Mouse (Mus musculus): ENCODE measurements around the gene D430042O09Rik. TPM values are rescaled to one million over a fixed set of nuclear protein-coding genes. Genes with fewer than 3 reads are reported as not detected.

D430042O09Rik gene
- polyA plus RNA-seq, 1 experiment = 5.5 TPM

- Histone ChIP-seq H3K4me3 (no peak overlapping the region), H3K79me2 (ENCODE audit: control insufficient read depth, insufficient read depth) (no peaks in the 10 kb centered on the region), H3K36me3 (ENCODE audit: control insufficient read depth, insufficient read depth) (no peaks in the 10 kb centered on the region), H3K4me2 (ENCODE audit: low read depth) (no peak overlapping the region), H3ac (ENCODE audit: control insufficient read depth, insufficient read length) (no peak overlapping the region), H3K27me3 (ENCODE audit: control insufficient read depth, insufficient read depth, insufficient read length) (no peaks in the 10 kb centered on the region)
- TF ChIP-seq TCF3 (IDR thresholded peaks at IDR 0.05; ENCODE audit: insufficient read length, low read depth) (no peak), TCF12 (IDR thresholded peaks at IDR 0.05; ENCODE audit: insufficient read depth, poor library complexity, severe bottlenecking) (no peak), MYOG (IDR thresholded peaks at IDR 0.05; ENCODE audit: control insufficient read depth in 1 of 3, insufficient read depth in 1 of 3, insufficient read length in 2 of 3, low read depth in 2 of 3) (no peak), REST (IDR thresholded peaks at IDR 0.05; ENCODE audit: insufficient read depth, insufficient read length) (no peak), CEBPB (IDR thresholded peaks at IDR 0.05; ENCODE audit: insufficient read depth, poor library complexity, severe bottlenecking) (no peak), E2F4 (IDR thresholded peaks at IDR 0.05; ENCODE audit: insufficient read depth) (no peak), MAX (IDR thresholded peaks at IDR 0.05; ENCODE audit: low read depth) (no peak), SRF (IDR thresholded peaks at IDR 0.05; ENCODE audit: control insufficient read depth, insufficient read length, low read depth) (no peak), USF1 (IDR thresholded peaks at IDR 0.05; ENCODE audit: low read depth) (no peak), MYOD1 (IDR thresholded peaks at IDR 0.05; ENCODE audit: control insufficient read depth in 1 of 3, insufficient read length in 2 of 3, low read depth in 2 of 3) (no peak), POLR2A (IDR thresholded peaks at IDR 0.05; ENCODE audit: insufficient read length, low read depth) (no peak), POLR2AphosphoS2 (IDR thresholded peaks at IDR 0.05; ENCODE audit: insufficient read length, low read depth) (no peak)
These were observed 152.7 kb downstream of the D430042O09Rik start for GRCm38 (mm10) chr7:125860421-125860820.

- Histone ChIP-seq H3K4me3 (no peak overlapping the region), H3ac (ENCODE audit: control insufficient read depth, insufficient read length) (no peak overlapping the region), H3K4me2 (ENCODE audit: low read depth) (no peak overlapping the region), H3K79me2 (ENCODE audit: control insufficient read depth, insufficient read depth) (no peaks in the 10 kb centered on the region), H3K27me3 (ENCODE audit: control insufficient read depth, insufficient read depth, insufficient read length) (no peaks in the 10 kb centered on the region), H3K36me3 (ENCODE audit: control insufficient read depth, insufficient read depth) (no peaks in the 10 kb centered on the region)
- TF ChIP-seq TCF12 (IDR thresholded peaks at IDR 0.05; ENCODE audit: insufficient read depth, poor library complexity, severe bottlenecking) = no peak
- TF ChIP-seq REST (IDR thresholded peaks at IDR 0.05; ENCODE audit: insufficient read depth, insufficient read length) = no peak
- TF ChIP-seq POLR2AphosphoS2 (IDR thresholded peaks at IDR 0.05; ENCODE audit: insufficient read length, low read depth) = no peak
- TF ChIP-seq MYOG (IDR thresholded peaks at IDR 0.05; ENCODE audit: control insufficient read depth in 1 of 3, insufficient read depth in 1 of 3, insufficient read length in 2 of 3, low read depth in 2 of 3) = no peak
- no peak for TF ChIP-seq CEBPB (IDR thresholded peaks at IDR 0.05; ENCODE audit: insufficient read depth, poor library complexity, severe bottlenecking)
- no peak for TF ChIP-seq E2F4 (IDR thresholded peaks at IDR 0.05; ENCODE audit: insufficient read depth)
- TF ChIP-seq TCF3 (IDR thresholded peaks at IDR 0.05; ENCODE audit: insufficient read length, low read depth) = no peak
- no peak for TF ChIP-seq POLR2A (IDR thresholded peaks at IDR 0.05; ENCODE audit: insufficient read length, low read depth)
- TF ChIP-seq USF1 (IDR thresholded peaks at IDR 0.05; ENCODE audit: low read depth) = no peak
- no peak for TF ChIP-seq MYOD1 (IDR thresholded peaks at IDR 0.05; ENCODE audit: control insufficient read depth in 1 of 3, insufficient read length in 2 of 3, low read depth in 2 of 3)
- TF ChIP-seq SRF (IDR thresholded peaks at IDR 0.05; ENCODE audit: control insufficient read depth, insufficient read length, low read depth) = no peak
- no peak for TF ChIP-seq MAX (IDR thresholded peaks at IDR 0.05; ENCODE audit: low read depth)
These were observed 156.3 kb downstream of the D430042O09Rik start for GRCm38 (mm10) chr7:125864026-125864425.

GRCm38 (mm10) chr7:125865234-125865633 is 157.5 kb downstream of the D430042O09Rik start:
- no peaks in the 10 kb centered on the region for H3K36me3 ChIP-seq (ENCODE audit: control insufficient read depth, insufficient read depth)

GRCm38 (mm10) chr7:125868570-125868969 is 160.9 kb downstream of the D430042O09Rik start:
- Histone ChIP-seq H3K36me3 (ENCODE audit: control insufficient read depth, insufficient read depth) (no peaks in the 10 kb centered on the region), H3K4me2 (ENCODE audit: low read depth) (no peak overlapping the region), H3ac (ENCODE audit: control insufficient read depth, insufficient read length) (no peak overlapping the region), H3K27me3 (ENCODE audit: control insufficient read depth, insufficient read depth, insufficient read length) (no peaks in the 10 kb centered on the region), H3K4me3 (no peak overlapping the region), H3K79me2 (ENCODE audit: control insufficient read depth, insufficient read depth) (no peaks in the 10 kb centered on the region)
- TF ChIP-seq SRF (IDR thresholded peaks at IDR 0.05; ENCODE audit: control insufficient read depth, insufficient read length, low read depth) (no peak), MAX (IDR thresholded peaks at IDR 0.05; ENCODE audit: low read depth) (no peak), MYOG (IDR thresholded peaks at IDR 0.05; ENCODE audit: control insufficient read depth in 1 of 3, insufficient read depth in 1 of 3, insufficient read length in 2 of 3, low read depth in 2 of 3) (no peak), TCF3 (IDR thresholded peaks at IDR 0.05; ENCODE audit: insufficient read length, low read depth) (no peak)

More at GRCm38 (mm10) chr7:125865234-125865633, 157.5 kb downstream of the D430042O09Rik start:
- Histone ChIP-seq H3ac (ENCODE audit: control insufficient read depth, insufficient read length) (no peak overlapping the region), H3K4me3 (no peak overlapping the region), H3K27me3 (ENCODE audit: control insufficient read depth, insufficient read depth, insufficient read length) (no peaks in the 10 kb centered on the region), H3K79me2 (ENCODE audit: control insufficient read depth, insufficient read depth) (no peaks in the 10 kb centered on the region), H3K4me2 (ENCODE audit: low read depth) (no peak overlapping the region)
- no peak for TF ChIP-seq MAX (IDR thresholded peaks at IDR 0.05; ENCODE audit: low read depth)
- no peak for TF ChIP-seq TCF3 (IDR thresholded peaks at IDR 0.05; ENCODE audit: insufficient read length, low read depth)
- TF ChIP-seq SRF (IDR thresholded peaks at IDR 0.05; ENCODE audit: control insufficient read depth, insufficient read length, low read depth) = no peak
- TF ChIP-seq E2F4 (IDR thresholded peaks at IDR 0.05; ENCODE audit: insufficient read depth) = no peak
- no peak for TF ChIP-seq MYOD1 (IDR thresholded peaks at IDR 0.05; ENCODE audit: control insufficient read depth in 1 of 3, insufficient read length in 2 of 3, low read depth in 2 of 3)
- TF ChIP-seq POLR2A (IDR thresholded peaks at IDR 0.05; ENCODE audit: insufficient read length, low read depth) = no peak
- no peak for TF ChIP-seq CEBPB (IDR thresholded peaks at IDR 0.05; ENCODE audit: insufficient read depth, poor library complexity, severe bottlenecking)
- TF ChIP-seq POLR2AphosphoS2 (IDR thresholded peaks at IDR 0.05; ENCODE audit: insufficient read length, low read depth) = no peak
- no peak for TF ChIP-seq TCF12 (IDR thresholded peaks at IDR 0.05; ENCODE audit: insufficient read depth, poor library complexity, severe bottlenecking)
- no peak for TF ChIP-seq MYOG (IDR thresholded peaks at IDR 0.05; ENCODE audit: control insufficient read depth in 1 of 3, insufficient read depth in 1 of 3, insufficient read length in 2 of 3, low read depth in 2 of 3)
- TF ChIP-seq USF1 (IDR thresholded peaks at IDR 0.05; ENCODE audit: low read depth) = no peak
- no peak for TF ChIP-seq REST (IDR thresholded peaks at IDR 0.05; ENCODE audit: insufficient read depth, insufficient read length)
